Mouse (Mus musculus) embryonic fibroblast, embryonic 13.5 days (primary cell): ENCODE results near the gene Spint2.

Experiments used
- CTCF ChIP-seq: IDR thresholded peaks from 2 replicates; pipeline ENCODE4 v1.5.1; 2011; ENCODE audit warnings: mild to moderate bottlenecking, control low read depth, low read length, moderate library complexity, borderline replicate concordance; ENCODE audit not compliant: insufficient read depth
- POLR2A ChIP-seq: IDR thresholded peaks from 2 replicates; pipeline ENCODE4 v1.6.1; 2011; ENCODE audit warnings: low read depth, mild to moderate bottlenecking, control low read depth, low read length, moderate library complexity

DNA sequence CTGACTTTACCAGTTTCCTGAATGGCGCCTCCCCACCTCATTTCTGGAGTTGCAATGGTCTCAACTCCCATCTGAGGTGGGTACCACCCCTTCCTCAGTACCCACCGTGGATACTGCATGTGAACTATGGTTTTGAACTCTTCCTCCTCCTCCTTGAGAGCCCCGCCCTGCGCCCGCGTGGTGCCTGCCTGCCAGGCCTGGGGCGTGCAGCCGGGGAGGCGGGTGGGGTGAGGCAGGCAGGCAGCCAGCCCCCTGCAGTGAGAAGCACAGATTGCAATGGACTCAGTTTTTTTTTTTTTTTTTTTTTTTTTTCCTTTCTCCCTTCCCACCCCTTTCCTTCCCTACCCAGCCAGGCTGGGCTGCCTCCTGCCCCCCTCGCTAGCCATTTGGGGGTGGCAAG lies 35.3 kb upstream of the Spint2 start:
- TF ChIP-seq CTCF: no peak
- no peak for TF ChIP-seq POLR2A
